Mouse (Mus musculus) spleen, adult 10 weeks (tissue): ENCODE measurements around the gene Gm7735. TPM values are rescaled to one million over a fixed set of nuclear protein-coding genes. Genes with fewer than 3 reads are reported as not detected.

ENCODE experiments used
- polyA plus RNA-seq: library from polyadenylated mRNA; stranded (reverse); fragments of 350-450 nt; fragmentation: Illumina TruSeq; extraction: RNeasy Lipid Tissue Mini Kit (QIAGEN cat#74804); gene quantifications from one replicate; pipeline ENCODE4 v1.2.3, GENCODE M21; 2015; ENCODE audit warnings: low replicate concordance; ENCODE audit not compliant: insufficient read depth

The Gm7735 gene
- polyA plus RNA-seq: not detected

GRCm38 (mm10) chr16:89169190-89169589 lies at the start of gene Gm7735:
Gene Gm7735 (plus strand): TSS chr16:89169490.

DNA sequence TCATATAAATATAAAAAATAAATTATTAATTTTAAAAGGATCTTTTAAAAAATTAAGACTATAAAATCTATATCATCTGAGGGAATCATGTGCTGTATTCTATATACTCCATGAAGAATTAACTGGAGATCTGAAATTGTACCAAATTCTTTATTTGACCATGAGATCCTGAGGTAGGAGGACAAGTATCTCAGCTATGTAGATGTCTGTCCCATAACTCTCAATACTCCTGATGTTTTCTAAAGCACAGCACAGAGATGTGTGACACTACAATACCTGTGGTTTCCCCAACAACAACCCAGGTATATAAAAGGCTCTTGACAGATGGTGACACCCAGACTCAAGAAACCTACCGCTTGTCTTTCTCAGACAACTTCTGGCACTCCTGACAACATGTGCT lies 28.7 kb upstream of the Gm7735 start, which contains the start of gene Gm6358:
Gene Gm6358, plus strand, starts transcription at position 301 of the 400 bp plus-strand sequence.

GRCm38 (mm10) chr16:89150786-89151185 lies 18.5 kb upstream of the Gm7735 start, which contains the start of gene Gm10061:
Gene Gm10061 (plus strand): TSS chr16:89151086.

GRCm38 (mm10) chr16:89157652-89158051 lies 11.6 kb upstream of the Gm7735 start, which contains the start of gene Gm9789:
Gene Gm9789 (plus strand): TSS chr16:89157952.

GRCm38 (mm10) chr16:89174435-89174834 lies 5.1 kb downstream of the Gm7735 start, which contains the start of gene 1110057P08Rik:
Gene 1110057P08Rik (plus strand): TSS chr16:89174735.

GRCm38 (mm10) chr16:89205561-89205960 lies 36.3 kb downstream of the Gm7735 start, which contains the start of gene Krtap20-2:
Gene Krtap20-2 (plus strand): TSS chr16:89205861.

Other genes with a start within 250 kb of the Gm7735 start
- gene Krtap19-9b, start 237.2 kb upstream of the Gm7735 start, polyA plus RNA-seq: not detected
- gene Krtap16-3, start 206.6 kb upstream of the Gm7735 start, polyA plus RNA-seq: not detected
- not detected for gene Krtap22-2, start 158.7 kb upstream of the Gm7735 start, polyA plus RNA-seq
- gene Gm10229, start 154.2 kb upstream of the Gm7735 start, polyA plus RNA-seq: not detected
- not detected for gene Krtap6-1, start 137.8 kb upstream of the Gm7735 start, polyA plus RNA-seq
- not detected for gene Gm10228, start 128.0 kb upstream of the Gm7735 start, polyA plus RNA-seq
- not detected for gene Krtap6-5, start 121.6 kb upstream of the Gm7735 start, polyA plus RNA-seq
- gene 1110025L11Rik, start 105.5 kb upstream of the Gm7735 start, polyA plus RNA-seq: not detected
- gene Krtap6-3, start 85.5 kb upstream of the Gm7735 start, polyA plus RNA-seq: not detected
- not detected for gene Gm6358, start 28.6 kb upstream of the Gm7735 start, polyA plus RNA-seq
- not detected for gene Gm10061, start 18.4 kb upstream of the Gm7735 start, polyA plus RNA-seq
- not detected for gene Gm9789, start 11.5 kb upstream of the Gm7735 start, polyA plus RNA-seq
- gene 1110057P08Rik, start 5.2 kb downstream of the Gm7735 start, polyA plus RNA-seq: not detected
- gene Krtap20-2, start 36.4 kb downstream of the Gm7735 start, polyA plus RNA-seq: not detected
- not detected for gene Krtap21-1, start 234.4 kb downstream of the Gm7735 start, polyA plus RNA-seq